Mouse (Mus musculus): ENCODE results near the gene Zfp354a.
"Not testable (repeated sequence)": the region's sequence is repeated elsewhere in the genome, so short reads cannot be mapped to it uniquely, and the experiment has no call there.

The Zfp354a gene

DNA sequence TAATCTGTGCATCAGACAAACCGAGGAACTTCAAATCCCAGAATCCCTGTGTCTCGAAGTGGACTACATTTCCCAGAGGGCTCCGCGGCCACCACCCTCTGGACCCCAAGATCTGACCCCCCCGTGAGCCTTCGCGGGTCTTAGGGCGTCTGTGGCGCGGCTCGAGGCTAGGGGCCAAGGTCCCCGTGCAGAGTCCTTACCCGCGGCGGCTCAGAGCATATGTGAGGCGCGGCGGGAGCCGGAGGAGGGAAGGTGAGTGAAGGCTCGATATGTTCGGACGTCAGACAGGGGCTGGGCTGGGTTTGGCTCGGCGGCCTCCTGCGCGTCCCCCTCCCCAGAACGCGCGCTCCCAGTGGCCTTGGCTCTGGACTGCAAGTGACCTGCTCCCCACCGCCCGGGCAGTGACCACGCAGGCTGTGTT is at the start of gene Zfp354a:
Gene Zfp354a (plus strand): TSS at position 107 of the 421 bp plus-strand sequence.
- DNase-seq (ENCODE audit: extremely low spot score, low read depth, low spot score) = peak; percentile 37

DNA sequence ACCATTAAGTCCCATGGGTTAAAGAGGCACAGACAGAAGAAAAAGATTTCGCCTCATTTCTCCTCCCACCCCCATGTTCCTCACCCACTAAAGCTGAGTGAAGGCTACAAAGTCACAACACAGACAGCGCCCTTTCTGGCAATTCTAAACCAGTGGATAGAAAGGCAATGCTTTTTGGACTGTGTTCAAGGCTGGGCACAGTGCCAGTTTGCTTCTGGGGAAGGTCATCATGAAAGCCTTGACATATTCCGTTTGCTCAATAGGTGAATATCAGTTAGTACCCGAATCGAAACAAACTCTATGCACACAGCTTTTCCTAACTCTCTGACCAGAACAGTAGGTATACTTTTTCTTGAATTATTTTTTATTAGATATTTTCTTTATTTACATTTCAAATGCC is 47.2 kb upstream of the Zfp354a start:
- DNase-seq (ENCODE audit: extremely low spot score, low read depth, low spot score) = no peak

DNA sequence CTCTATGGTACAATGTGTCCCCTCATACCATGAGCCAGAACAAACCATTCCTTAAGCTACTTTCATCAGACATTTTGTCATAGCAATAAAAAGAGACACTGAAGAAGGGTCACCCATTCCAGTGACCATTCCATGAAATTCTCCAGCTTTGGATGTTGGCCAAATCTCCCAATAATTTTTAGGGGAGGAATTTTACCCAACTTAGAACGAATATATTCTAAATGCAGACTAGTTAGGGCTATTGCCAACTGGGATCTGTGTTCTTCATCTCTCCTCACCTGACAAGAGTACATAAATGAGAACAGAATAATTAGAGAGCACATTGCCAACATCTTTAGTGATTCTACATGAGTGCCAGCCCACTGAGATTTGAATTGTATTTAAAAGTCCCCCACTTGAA is 45.1 kb upstream of the Zfp354a start, which contains the start of gene Olfr54:
Gene Olfr54 (plus strand): TSS at position 301 of the 400 bp plus-strand sequence.
- no peak for DNase-seq (ENCODE audit: extremely low spot score, low read depth, low spot score)

DNA sequence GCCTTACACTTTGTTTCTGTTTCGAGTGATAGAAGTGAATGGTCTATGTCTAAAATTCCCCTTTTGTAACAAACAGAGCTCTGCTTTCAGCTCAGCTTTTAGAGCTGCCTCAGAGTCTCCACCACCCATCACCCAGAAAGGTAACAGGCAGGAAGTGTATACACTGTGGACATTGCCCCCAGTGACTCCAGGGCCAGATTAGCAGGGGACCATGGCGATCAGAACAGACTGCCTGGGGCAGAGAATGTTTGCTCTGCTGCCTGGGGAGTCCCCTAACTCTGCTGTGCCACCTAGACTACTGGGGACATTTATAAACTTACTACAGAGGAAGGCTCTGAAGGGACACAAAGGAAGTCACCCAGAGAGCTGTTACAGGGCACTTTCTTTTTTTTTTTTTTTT is 42.7 kb upstream of the Zfp354a start:
- no peak for DNase-seq (ENCODE audit: extremely low spot score, low read depth, low spot score)

DNA sequence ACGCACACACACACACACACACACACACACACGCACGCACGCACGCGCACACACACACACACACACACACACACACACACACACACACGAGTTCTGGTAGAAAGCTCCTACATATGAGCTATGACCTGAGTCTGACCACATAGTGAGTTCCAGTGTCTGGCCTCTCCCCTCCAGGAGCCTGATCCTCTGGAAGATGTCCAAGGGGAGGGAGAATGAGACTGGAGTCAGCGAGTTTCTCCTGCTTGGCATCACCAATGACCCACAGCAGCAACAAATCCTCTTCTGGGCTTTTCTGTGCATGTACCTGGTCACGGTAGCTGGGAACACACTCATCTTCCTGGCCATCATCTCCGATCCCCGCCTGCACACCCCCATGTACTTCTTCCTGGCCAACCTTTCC is 32.2 kb upstream of the Zfp354a start:
- DNase-seq (ENCODE audit: extremely low spot score, low read depth, low spot score) = not testable (repeated sequence)

DNA sequence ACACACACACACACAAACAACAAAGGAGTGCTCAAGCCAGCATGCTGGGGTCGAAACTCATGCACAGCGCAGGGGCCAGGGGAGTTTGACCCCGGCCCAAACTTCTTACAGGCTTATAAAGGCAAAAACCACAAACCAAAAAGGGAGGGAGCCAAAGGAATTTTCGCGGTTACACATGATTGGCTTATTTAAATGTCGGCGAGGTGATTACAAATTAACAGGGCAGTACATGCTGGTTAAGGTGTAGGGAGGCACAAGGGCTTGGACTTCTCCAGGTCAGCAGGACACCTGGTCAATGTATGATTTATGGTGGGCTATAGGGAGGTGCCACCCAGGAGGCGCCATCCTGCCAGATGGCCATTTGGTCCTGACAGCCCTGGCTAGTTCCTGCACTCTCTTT is 29.7 kb upstream of the Zfp354a start:
- DNase-seq (ENCODE audit: extremely low spot score, low read depth, low spot score) = not testable (repeated sequence)

DNA sequence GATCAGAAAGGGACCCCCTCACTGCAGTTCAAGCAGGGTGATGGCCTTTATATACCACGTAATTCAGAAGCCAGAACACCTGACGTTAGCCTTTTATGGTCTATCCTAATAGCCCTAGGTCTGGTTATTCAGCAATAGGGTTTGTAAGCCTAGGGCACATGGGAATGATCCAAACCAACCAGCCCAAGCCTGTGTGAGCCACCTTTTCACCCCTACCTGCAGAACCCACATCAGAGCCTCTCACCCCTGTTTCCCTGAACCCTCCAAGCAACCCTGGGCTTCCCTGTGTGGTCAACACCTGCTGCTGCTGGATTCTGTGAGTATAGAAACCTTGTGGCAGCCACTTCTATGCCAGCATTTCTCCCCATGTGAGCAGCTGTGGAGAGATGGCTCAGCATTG is 28.8 kb upstream of the Zfp354a start:
- DNase-seq (ENCODE audit: extremely low spot score, low read depth, low spot score) = no peak

DNA sequence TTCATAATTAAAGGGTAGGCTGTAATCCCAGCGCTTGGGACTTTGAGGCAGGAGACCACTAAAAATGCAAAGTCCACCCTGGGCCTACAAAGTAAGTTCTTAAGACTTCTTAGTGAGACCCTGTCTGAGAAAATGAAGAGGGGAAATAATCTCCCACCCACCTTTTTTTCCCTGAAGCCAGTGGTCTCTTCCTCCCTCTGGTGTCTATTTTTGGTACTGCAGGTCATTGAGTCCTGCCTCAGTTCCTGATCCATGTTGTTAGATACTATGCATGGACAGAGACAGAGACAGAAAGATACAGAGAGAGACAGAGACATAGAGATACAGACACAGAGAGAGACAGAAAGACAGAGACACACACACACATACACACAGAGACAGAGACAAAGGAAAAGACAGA is 26.2 kb upstream of the Zfp354a start:
- peak; percentile 35 for DNase-seq (ENCODE audit: extremely low spot score, low read depth, low spot score)

DNA sequence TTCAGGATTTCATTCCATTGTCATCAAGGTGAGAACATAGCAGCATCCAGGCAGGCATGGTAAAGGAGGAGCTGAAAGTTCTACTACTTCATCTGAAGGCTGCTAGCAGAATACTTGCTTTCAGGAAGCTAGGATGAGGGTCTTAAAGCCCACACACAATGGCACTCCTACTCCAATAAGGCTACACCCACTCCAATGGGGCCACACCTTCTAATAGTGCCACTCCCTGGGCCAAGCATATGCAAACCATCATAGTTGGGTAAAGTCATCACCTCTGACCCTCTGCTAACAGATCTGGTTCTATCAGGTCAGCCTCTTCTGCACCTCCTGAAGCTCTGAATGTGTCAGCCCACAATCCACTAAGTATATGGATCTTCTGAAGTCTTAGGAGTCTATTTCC is 24.9 kb upstream of the Zfp354a start:
- DNase-seq (ENCODE audit: extremely low spot score, low read depth, low spot score) = not testable (repeated sequence)

DNA sequence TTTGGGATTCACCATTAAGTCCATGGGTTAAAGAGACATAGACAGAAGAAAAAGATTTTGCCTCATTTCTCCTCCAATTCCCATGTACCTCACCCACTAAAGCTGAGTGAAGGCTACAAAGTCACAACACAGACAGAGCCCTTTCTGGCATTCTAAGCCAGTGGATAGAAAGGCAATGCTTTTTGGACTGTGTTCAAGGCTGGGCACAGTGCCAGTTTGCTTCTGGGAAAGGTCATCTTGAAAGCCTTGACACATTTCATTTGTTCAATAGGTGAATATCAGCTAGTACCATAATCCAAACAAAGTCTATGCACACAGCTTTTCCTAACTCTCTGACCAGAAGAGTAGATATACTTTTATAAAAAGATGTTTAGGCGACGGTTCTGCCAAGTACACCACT is 23.1 kb upstream of the Zfp354a start:
- no peak for DNase-seq (ENCODE audit: extremely low spot score, low read depth, low spot score)

DNA sequence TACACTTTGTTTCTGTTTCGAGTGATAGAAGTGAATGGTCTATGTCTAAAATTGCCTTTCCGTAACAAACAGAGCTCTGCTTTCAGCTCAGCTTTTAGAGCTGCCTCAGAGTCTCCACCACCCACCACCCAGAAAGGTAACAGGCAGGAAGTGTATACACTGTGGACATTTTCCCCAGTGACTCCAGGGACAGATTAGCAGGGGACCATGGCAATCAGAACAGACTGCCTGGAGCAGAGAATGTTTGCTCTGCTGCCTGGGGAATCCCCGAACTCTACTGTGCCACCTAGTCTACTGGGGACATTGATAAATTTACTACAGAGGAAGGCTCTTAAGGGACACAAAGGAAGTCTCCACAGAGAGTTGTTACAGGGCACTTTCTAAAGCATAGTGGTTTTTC is 14.3 kb upstream of the Zfp354a start:
- not testable (repeated sequence) for DNase-seq (ENCODE audit: extremely low spot score, low read depth, low spot score)

DNA sequence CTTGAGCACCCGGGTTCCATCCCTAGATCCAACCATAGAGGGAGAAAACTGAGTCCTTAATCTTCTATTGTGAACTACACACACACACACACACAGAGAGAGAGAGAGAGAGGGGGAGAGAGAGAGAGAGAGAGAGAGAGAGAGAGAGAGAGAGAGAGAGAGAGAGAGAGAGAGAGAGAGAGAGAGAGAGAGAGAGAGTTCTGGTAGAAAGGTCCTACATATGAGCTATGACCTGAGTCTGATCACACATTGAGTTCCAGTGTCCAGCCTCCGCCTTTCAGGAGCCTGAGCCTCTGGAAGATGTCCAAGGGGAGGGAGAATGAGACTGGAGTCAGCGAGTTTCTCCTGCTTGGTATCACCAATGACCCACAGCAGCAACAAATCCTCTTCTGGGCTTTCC is 11.2 kb upstream of the Zfp354a start, which contains the start of gene Olfr1375:
Gene Olfr1375 (plus strand): TSS at position 301 of the 400 bp plus-strand sequence.
- DNase-seq (ENCODE audit: extremely low spot score, low read depth, low spot score) = not testable (repeated sequence)

DNA sequence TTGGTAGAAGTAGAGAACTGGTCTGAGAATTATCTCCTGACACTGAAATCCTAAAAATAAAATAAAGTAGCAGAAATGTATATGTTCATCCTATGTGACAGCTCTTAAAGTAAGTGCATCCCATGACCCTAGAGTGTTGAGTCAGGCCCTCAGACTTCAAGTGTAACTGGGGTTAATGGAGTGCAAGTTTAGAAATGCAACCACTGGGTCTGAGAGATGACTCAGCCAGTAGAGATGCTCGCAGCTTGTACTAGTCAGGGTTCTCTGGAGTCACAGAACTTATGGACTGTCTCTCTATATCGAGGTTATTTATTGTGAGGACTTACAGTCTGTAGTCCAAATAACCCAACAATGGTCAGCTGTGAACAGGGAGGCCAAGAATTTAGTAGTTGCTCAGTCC is 7.4 kb upstream of the Zfp354a start:
- no peak for DNase-seq (ENCODE audit: extremely low spot score, low read depth, low spot score)

DNA sequence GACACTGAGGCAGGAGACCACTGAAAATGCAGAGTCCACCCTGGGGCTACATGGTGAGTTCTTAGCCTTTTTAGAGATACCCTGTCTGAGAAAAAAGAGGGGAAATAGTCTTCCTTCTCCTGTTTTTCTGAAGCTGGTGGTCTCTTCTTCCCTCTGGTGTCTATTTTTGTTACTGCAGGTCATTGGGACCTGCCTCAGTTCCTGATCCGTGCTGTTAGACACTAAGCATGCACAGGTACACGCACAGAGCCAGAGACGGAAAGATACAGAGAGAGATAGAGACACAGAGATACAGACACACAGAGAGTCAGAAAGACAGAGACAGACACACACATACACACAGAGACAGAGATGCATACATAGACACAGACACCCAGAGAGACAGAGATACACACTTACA is 5.8 kb upstream of the Zfp354a start:
- no peak for DNase-seq (ENCODE audit: extremely low spot score, low read depth, low spot score)

DNA sequence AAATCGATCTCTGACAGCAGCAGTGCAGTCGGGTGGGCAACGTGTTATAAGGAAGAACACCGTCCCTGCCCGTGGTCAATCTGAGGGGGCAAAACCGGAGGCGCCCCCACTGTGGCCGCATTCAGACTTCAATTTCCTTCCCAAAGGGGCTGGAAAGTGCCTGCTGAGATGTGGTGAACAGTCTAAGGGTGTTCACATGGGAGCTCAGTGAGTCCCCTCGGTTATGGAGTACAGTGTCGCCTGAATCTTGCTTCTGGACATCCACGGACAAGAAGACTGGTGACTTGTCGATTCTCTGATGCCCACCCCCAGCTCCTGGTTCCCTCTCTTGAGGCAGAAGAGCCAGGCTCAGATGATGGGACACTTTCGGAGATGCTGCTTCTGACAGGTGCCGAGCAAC is 583 bp downstream of the Zfp354a start:
- DNase-seq (ENCODE audit: extremely low spot score, low read depth, low spot score) = no peak

DNA sequence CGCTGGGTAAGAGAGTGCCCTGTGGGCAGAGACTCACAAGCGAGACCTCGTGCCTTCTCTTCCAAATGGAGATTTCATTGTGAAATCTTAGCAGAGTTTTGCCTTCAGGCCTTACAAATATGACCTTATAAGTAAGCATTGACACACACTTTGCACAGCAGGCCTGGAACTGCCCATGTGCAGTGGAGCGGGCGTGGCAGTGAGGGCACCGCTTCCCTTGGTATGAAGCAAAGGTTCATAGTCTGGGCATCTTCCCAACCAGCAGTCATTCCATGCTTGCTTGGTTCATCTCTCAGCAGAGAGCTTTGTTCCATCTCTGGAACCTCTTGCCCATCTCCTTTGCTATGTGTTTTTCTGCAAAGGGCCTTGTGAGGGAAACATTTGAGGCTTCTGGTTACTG is 1.9 kb downstream of the Zfp354a start:
- DNase-seq (ENCODE audit: extremely low spot score, low read depth, low spot score) = no peak

DNA sequence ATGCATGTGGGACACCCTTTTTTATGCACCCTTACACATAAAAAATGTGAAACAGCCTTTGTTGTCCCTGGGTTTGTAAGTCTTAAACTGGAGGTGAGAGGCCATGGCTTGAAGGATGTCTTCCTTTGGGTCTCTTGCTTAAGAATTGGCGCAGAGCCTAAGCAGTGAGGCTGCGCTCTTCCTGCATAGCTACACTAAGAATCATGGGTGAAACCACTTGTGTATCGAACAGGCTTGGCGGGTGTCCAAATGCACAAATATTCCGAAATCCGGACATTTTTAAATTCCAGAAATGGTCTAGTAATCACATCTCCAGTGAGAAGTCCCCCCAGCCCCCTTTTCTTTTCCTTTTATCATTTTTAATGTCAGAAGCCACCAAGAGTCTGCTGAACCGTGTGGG is 4.2 kb downstream of the Zfp354a start:
- DNase-seq (ENCODE audit: extremely low spot score, low read depth, low spot score) = no peak

DNA sequence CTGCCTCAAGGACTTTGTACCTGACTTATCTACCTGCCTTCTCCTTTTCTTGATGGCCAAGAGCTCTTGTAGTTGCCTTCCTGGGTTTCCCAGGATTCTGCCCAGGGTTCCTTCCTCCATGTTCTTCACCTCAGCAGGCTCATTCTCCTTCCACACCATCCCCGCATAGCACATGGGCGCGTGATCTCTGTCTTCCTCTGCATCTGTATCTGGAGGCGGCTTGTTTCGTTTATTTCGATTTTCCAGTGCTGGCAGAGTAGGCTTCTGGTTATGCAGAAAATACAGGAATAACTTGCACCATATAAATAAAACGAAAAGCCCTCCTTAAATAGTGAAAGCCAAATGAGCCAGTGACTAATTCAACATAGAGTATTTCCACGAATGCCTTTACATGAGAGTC is 4.8 kb downstream of the Zfp354a start:
- no peak for DNase-seq (ENCODE audit: extremely low spot score, low read depth, low spot score)

DNA sequence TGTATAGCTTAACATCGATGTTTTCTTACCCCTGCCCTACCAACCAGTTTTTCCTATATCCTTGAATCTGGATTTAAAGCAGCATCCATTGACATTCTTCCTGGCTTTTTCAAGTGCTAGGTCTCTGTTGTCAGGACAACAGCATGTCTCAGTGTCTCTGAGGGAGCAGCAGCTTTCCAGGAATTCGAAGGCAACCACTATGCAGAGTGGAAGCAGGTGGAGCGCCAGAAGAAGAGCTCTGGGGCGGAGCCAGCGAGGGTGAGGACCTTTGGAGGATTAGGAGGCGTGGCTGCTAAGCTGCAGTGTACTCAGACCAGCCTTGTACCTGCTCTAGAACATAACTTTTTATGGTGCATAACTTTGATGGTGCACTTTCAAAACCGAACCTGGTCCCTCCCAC is 25.5 kb downstream of the Zfp354a start:
- DNase-seq (ENCODE audit: extremely low spot score, low read depth, low spot score) = no peak

DNA sequence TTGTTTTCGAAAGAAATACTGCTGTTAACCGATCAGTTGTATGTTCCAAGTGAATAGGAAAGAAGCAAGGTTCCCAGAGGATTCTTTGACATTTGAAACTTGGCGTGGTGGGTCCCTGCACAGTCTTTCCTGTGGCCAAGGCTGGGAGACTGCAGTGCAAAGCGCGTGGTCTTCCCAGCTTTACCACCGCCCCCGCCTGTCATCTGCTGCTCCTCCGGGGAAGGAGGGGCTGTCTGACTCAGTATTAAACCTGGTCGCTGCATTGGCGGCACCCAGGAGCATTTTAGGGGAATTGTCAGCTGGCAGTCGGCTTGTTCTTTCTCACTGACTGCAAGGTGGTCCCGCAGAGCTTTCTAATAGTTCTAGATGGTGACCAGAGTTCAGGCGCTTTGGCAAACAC is 26.2 kb downstream of the Zfp354a start:
- no peak for DNase-seq (ENCODE audit: extremely low spot score, low read depth, low spot score)

DNA sequence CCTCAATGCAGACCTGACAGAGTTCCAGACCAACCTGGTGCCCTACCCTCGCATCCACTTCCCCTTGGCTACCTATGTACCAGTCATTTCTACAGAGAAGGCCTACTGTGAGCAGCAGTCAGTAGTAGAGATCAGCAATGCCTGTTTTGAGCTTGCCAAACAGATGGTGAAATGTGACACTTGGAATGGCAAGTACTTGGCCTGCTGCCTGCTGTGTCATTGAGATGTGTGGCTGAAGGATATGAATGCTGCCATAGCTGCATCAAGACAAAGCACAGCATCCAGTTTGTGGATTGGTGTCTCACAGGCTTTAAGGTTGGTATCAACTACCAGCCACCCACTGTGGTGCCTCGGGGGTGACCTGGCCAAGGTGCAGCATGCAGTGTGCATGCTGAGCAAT is 48.2 kb downstream of the Zfp354a start:
- no peak for DNase-seq (ENCODE audit: extremely low spot score, low read depth, low spot score)

DNA sequence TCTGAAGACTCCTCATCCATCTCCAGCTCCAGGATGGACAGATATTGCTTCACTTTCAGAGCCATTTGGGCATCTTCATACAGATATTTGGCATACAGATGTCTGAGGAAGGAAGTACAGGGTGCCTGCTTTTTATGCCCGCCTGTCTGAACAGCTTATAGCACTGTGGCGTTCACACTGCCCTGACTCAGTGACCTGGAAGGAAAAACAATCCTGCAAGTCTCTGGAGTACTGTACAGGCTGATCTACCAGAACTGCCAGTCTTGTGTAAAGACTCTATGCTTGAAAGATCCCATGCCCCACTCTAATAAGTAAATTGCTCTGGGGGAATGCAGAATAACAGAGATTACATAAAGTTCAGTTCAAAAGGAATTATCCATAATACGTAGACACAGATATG is 51.6 kb downstream of the Zfp354a start:
- no peak for DNase-seq (ENCODE audit: extremely low spot score, low read depth, low spot score)
